Mouse (Mus musculus) C2C12 (cell line): Measurements from ENCODE around the gene Ints7. TPM values are rescaled to one million over a fixed set of nuclear protein-coding genes. Genes with fewer than 3 reads are reported as not detected.

Experiments used
- H3K27me3 ChIP-seq: one replicate; pipeline ENCODE4 v1.6.1; 2011; ENCODE audit not compliant: control insufficient read depth, insufficient read depth, insufficient read length
- H3K36me3 ChIP-seq: one replicate; pipeline ENCODE4 v1.6.1; 2011; ENCODE audit not compliant: control insufficient read depth, insufficient read depth
- H3K4me3 ChIP-seq: one replicate; pipeline ENCODE4 v1.5.1; 2011; ENCODE audit warnings: mild to moderate bottlenecking, control low read depth; ENCODE audit not compliant: poor library complexity, insufficient read depth, severe bottlenecking
- H3K79me2 ChIP-seq: one replicate; pipeline ENCODE4 v1.6.1; 2011; ENCODE audit not compliant: control insufficient read depth, insufficient read depth
- H3K79me3 ChIP-seq: one replicate; pipeline ENCODE4 v1.6.1; 2011; ENCODE audit warnings: low read depth, control low read depth
- H3ac ChIP-seq: one replicate; pipeline ENCODE3; 2011; ENCODE audit warnings: low read depth; ENCODE audit not compliant: control insufficient read depth, insufficient read length
- CEBPB ChIP-seq: IDR thresholded peaks from one replicate; pipeline ENCODE4 v1.6.1; 2011; ENCODE audit warnings: low read depth, mild to moderate bottlenecking, control low read depth, moderate library complexity
- CTCF ChIP-seq: IDR thresholded peaks from one replicate; pipeline ENCODE4 v1.5.1; 2011; ENCODE audit not compliant: control insufficient read depth, insufficient read depth, insufficient read length
- FOSL1 ChIP-seq: IDR thresholded peaks from one replicate; pipeline ENCODE4 v1.8.0; 2011; ENCODE audit warnings: mild to moderate bottlenecking, low read length; ENCODE audit not compliant: poor library complexity, insufficient read depth, severe bottlenecking
- MAX ChIP-seq: IDR thresholded peaks from one replicate; pipeline ENCODE4 v1.6.1; 2011; ENCODE audit warnings: mild to moderate bottlenecking, control low read depth
- MYOD1 ChIP-seq: IDR thresholded peaks from one replicate; pipeline ENCODE4 v1.6.1; 2011; ENCODE audit warnings: low read depth; ENCODE audit not compliant: control insufficient read depth, insufficient read length
- MYOG ChIP-seq: IDR thresholded peaks from one replicate; pipeline ENCODE4 v1.6.1; 2011; ENCODE audit not compliant: control insufficient read depth, insufficient read length; ENCODE audit errors: extremely low read depth
- USF1 ChIP-seq: IDR thresholded peaks from one replicate; pipeline ENCODE4 v1.6.1; 2011; ENCODE audit warnings: low read depth, mild to moderate bottlenecking, control low read depth, moderate library complexity
- polyA plus RNA-seq: library from polyadenylated mRNA; unstranded; fragments of >200 nt; fragmentation: generic; extraction: Trizol; gene quantifications from one replicate; pipeline ENCODE4 v1.2.1, GENCODE M21; 2012; ENCODE audit warnings: missing spikeins

Gene Ints7
- polyA plus RNA-seq, 1 experiment = 24.1 TPM

- H3K36me3 ChIP-seq = peaks cover 81% of the 10 kb centered on the region
- H3K79me2 ChIP-seq = peaks cover 25% of the 10 kb centered on the region
- peak; percentile 91 for TF ChIP-seq FOSL1
- TF ChIP-seq USF1 = peak; percentile 86
- TF ChIP-seq CEBPB = no peak
- peak; percentile 44 for TF ChIP-seq MAX
- TF ChIP-seq CTCF = no peak
- peak; percentile 89 for TF ChIP-seq MYOD1
- no peak for TF ChIP-seq MYOG
Measured at GRCm38 (mm10) chr1:191557109-191557508, 18.3 kb upstream of the Ints7 start.

GRCm38 (mm10) chr1:191559779-191560178, 15.7 kb upstream of the Ints7 start:
- Histone ChIP-seq H3K27me3 (no peaks in the 10 kb centered on the region), H3K79me3 (peaks cover 7% of the 10 kb centered on the region), H3ac (no peak overlapping the region), H3K79me2 (peaks cover 48% of the 10 kb centered on the region), H3K4me3 (no peak overlapping the region), H3K36me3 (peaks cover 83% of the 10 kb centered on the region)
- TF ChIP-seq MYOD1 = no peak

More at GRCm38 (mm10) chr1:191557109-191557508, 18.3 kb upstream of the Ints7 start:
- Histone ChIP-seq H3K4me3 (no peak overlapping the region), H3ac (no peak overlapping the region), H3K27me3 (no peaks in the 10 kb centered on the region), H3K79me3 (no peaks in the 10 kb centered on the region)

GRCm38 (mm10) chr1:191562823-191563365, 12.5 kb upstream of the Ints7 start:
- Histone ChIP-seq H3K4me3 (no peak overlapping the region), H3K79me2 (peaks cover 75% of the 10 kb centered on the region), H3K36me3 (peaks cover 71% of the 10 kb centered on the region), H3K79me3 (peaks cover 17% of the 10 kb centered on the region), H3K27me3 (no peaks in the 10 kb centered on the region), H3ac (no peak overlapping the region)
- TF ChIP-seq FOSL1 (no peak), MYOG (no peak), MYOD1 (no peak), USF1 (no peak), CEBPB (no peak)

GRCm38 (mm10) chr1:191567859-191568258, 7.6 kb upstream of the Ints7 start:
- TF ChIP-seq CEBPB (no peak), MAX (no peak), MYOD1 (no peak), USF1 (no peak), CTCF (no peak), MYOG (no peak), FOSL1 (no peak)
- Histone ChIP-seq H3K79me3 (peaks cover 58% of the 10 kb centered on the region), H3K27me3 (no peaks in the 10 kb centered on the region), H3K4me3 (no peak overlapping the region), H3K36me3 (peaks cover 45% of the 10 kb centered on the region), H3ac (no peak overlapping the region), H3K79me2 (peaks cover 97% of the 10 kb centered on the region)

GRCm38 (mm10) chr1:191569625-191570024, 5.8 kb upstream of the Ints7 start:
- H3K79me2 ChIP-seq = peaks cover 97% of the 10 kb centered on the region
- peaks cover 66% of the 10 kb centered on the region for H3K79me3 ChIP-seq
- peaks cover 31% of the 10 kb centered on the region for H3K36me3 ChIP-seq
- no peak overlapping the region for H3K4me3 ChIP-seq
- no peak for TF ChIP-seq CTCF
- no peaks in the 10 kb centered on the region for H3K27me3 ChIP-seq
- H3ac ChIP-seq = no peak overlapping the region

GRCm38 (mm10) chr1:191570415-191570814, 5.0 kb upstream of the Ints7 start:
- H3K36me3 ChIP-seq = peaks cover 31% of the 10 kb centered on the region
- no peaks in the 10 kb centered on the region for H3K27me3 ChIP-seq
- H3K79me2 ChIP-seq = peaks cover 97% of the 10 kb centered on the region
- no peak overlapping the region for H3ac ChIP-seq
- no peak overlapping the region for H3K4me3 ChIP-seq
- TF ChIP-seq CTCF (no peak), FOSL1 (no peak), CEBPB (no peak), MYOG (no peak), MYOD1 (no peak), USF1 (no peak), MAX (no peak)
- peaks cover 67% of the 10 kb centered on the region for H3K79me3 ChIP-seq
